Mouse (Mus musculus) ES-E14 (cell line): ENCODE results near the gene Nxn.

ENCODE experiments used
- CHD2 ChIP-seq: IDR thresholded peaks from 2 replicates; pipeline ENCODE4 v1.6.1; 2014; ENCODE audit warnings: mild to moderate bottlenecking, low read depth, low read length, inconsistent platforms
- MAFK ChIP-seq: IDR thresholded peaks from 2 replicates; pipeline ENCODE4 v1.6.1; 2014; ENCODE audit warnings: mild to moderate bottlenecking, low read depth, low read length, inconsistent platforms; ENCODE audit not compliant: insufficient read depth
- ZC3H11A ChIP-seq: IDR thresholded peaks from 2 replicates; pipeline ENCODE4 v1.6.1; 2012; ENCODE audit warnings: low read depth, mild to moderate bottlenecking, inconsistent platforms, low read length, borderline replicate concordance
- ZNF384 ChIP-seq: IDR thresholded peaks from 2 replicates; pipeline ENCODE4 v1.6.1; 2012; ENCODE audit warnings: low read depth, low read length, inconsistent platforms

GRCm38 (mm10) chr11:76356091-76356490 is 42.8 kb downstream of the Nxn start:
- no peak for TF ChIP-seq CHD2
- TF ChIP-seq ZC3H11A, result no peak
- TF ChIP-seq ZNF384, result no peak
- TF ChIP-seq MAFK, result no peak
